Mouse (Mus musculus) myocyte (in vitro differentiated cells): ENCODE data around the gene Otud4.
"Not testable (repeated sequence)": the region's sequence is repeated elsewhere in the genome, so short reads cannot be mapped to it uniquely, and the experiment has no call there.

Source experiments
- E2F4 ChIP-seq: IDR thresholded peaks from one replicate; pipeline ENCODE4 v1.6.1; 2011; ENCODE audit warnings: mild to moderate bottlenecking, control low read depth, moderate library complexity; ENCODE audit not compliant: insufficient read depth
- MAX ChIP-seq: IDR thresholded peaks from one replicate; pipeline ENCODE4 v1.6.1; 2011; ENCODE audit warnings: low read depth, mild to moderate bottlenecking, control low read depth
- MYOG ChIP-seq, 3 experiments: IDR thresholded peaks; one replicate each; pipeline ENCODE4 v1.6.1; 2011; ENCODE audit warnings: control low read depth in 2 of 3, low read depth in 2 of 3, mild to moderate bottlenecking in 2 of 3; ENCODE audit not compliant: insufficient read length in 2 of 3, control insufficient read depth in 1 of 3, insufficient read depth in 1 of 3
- POLR2A ChIP-seq: IDR thresholded peaks from one replicate; pipeline ENCODE4 v1.6.1; 2011; ENCODE audit warnings: low read depth, mild to moderate bottlenecking, control low read depth, moderate library complexity; ENCODE audit not compliant: insufficient read length
- POLR2AphosphoS2 ChIP-seq: IDR thresholded peaks from one replicate; pipeline ENCODE4 v1.6.1; 2011; ENCODE audit warnings: low read depth, control low read depth; ENCODE audit not compliant: insufficient read length
- REST ChIP-seq: IDR thresholded peaks from one replicate; pipeline ENCODE4 v1.6.1; 2011; ENCODE audit warnings: mild to moderate bottlenecking, control low read depth, moderate library complexity; ENCODE audit not compliant: insufficient read depth, insufficient read length
- TCF12 ChIP-seq: IDR thresholded peaks from one replicate; pipeline ENCODE4 v1.6.1; 2011; ENCODE audit warnings: mild to moderate bottlenecking, control low read depth; ENCODE audit not compliant: poor library complexity, insufficient read depth, severe bottlenecking
- TCF3 ChIP-seq: IDR thresholded peaks from one replicate; pipeline ENCODE4 v1.6.1; 2011; ENCODE audit warnings: low read depth, control low read depth; ENCODE audit not compliant: insufficient read length
- USF1 ChIP-seq: IDR thresholded peaks from one replicate; pipeline ENCODE4 v1.6.1; 2011; ENCODE audit warnings: low read depth, mild to moderate bottlenecking, control low read depth, moderate library complexity

DNA sequence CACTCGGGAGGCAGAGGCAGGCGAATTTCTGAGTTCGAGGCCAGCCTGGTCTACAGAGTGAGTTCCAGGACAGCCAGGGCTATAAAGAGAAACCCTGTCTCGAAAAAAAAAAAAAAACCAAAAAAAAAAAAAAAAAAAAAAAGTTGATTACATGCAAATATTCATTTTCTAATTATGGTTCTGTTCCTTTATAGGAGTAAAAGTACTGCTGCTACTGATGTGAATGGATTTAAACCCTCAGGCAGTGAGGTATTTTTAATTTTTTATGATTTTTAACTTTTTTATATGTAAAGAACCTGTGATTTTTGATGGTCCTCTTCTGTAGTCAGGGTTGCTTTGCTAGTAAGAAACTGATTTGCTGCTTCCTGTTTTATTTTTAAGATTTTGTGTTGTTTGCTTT lies 19.3 kb downstream of the Otud4 start:
- TF ChIP-seq POLR2A; REST; E2F4; POLR2AphosphoS2; MYOG (IDR thresholded peaks at IDR 0.05; ENCODE audit: control insufficient read depth in 1 of 3, insufficient read depth in 1 of 3, insufficient read length in 2 of 3, low read depth in 2 of 3); MAX; USF1; TCF12; TCF3: not testable (repeated sequence)
